Mouse (Mus musculus): ENCODE results near the gene Gm49388. TPM values are rescaled to one million over a fixed set of nuclear protein-coding genes. Genes with fewer than 3 reads are reported as not detected.

Gm49388 gene
- polyA plus RNA-seq, 1 experiment = 1.4 TPM

GRCm38 (mm10) chr7:127798591-127798990, 13.2 kb downstream of the Gm49388 start:
- no peak for TF ChIP-seq FOSL1 (IDR thresholded peaks at IDR 0.05; ENCODE audit: insufficient read depth, low read length, poor library complexity, severe bottlenecking)
- TF ChIP-seq MYOD1 (IDR thresholded peaks at IDR 0.05; ENCODE audit: control insufficient read depth, insufficient read length, low read depth) = no peak
- no peak for TF ChIP-seq CEBPB (IDR thresholded peaks at IDR 0.05; ENCODE audit: low read depth)
- no peak for TF ChIP-seq USF1 (IDR thresholded peaks at IDR 0.05; ENCODE audit: low read depth)
- no peak for TF ChIP-seq MAX (IDR thresholded peaks at IDR 0.05)
- no peak for TF ChIP-seq MYOG (IDR thresholded peaks at IDR 0.05; ENCODE audit: control insufficient read depth, extremely low read depth, insufficient read length)
- TF ChIP-seq CTCF (IDR thresholded peaks at IDR 0.05; ENCODE audit: control insufficient read depth, insufficient read depth, insufficient read length) = no peak
- peaks cover 48% of the 10 kb centered on the region for H3K36me3 ChIP-seq (ENCODE audit: control insufficient read depth, insufficient read depth)
- H3K79me2 ChIP-seq (ENCODE audit: control insufficient read depth, insufficient read depth) = no peaks in the 10 kb centered on the region
- no peak overlapping the region for H3ac ChIP-seq (ENCODE audit: control insufficient read depth, insufficient read length, low read depth)
- no peaks in the 10 kb centered on the region for H3K27me3 ChIP-seq (ENCODE audit: control insufficient read depth, insufficient read depth, insufficient read length)
- no peaks in the 10 kb centered on the region for H3K79me3 ChIP-seq (ENCODE audit: low read depth)
- no peak overlapping the region for H3K4me3 ChIP-seq (ENCODE audit: insufficient read depth, poor library complexity, severe bottlenecking)

GRCm38 (mm10) chr7:127799211-127799610, 13.8 kb downstream of the Gm49388 start:
- H3K27me3 ChIP-seq (ENCODE audit: control insufficient read depth, insufficient read depth, insufficient read length) = no peaks in the 10 kb centered on the region
- H3K79me2 ChIP-seq (ENCODE audit: control insufficient read depth, insufficient read depth) = no peaks in the 10 kb centered on the region
- no peaks in the 10 kb centered on the region for H3K79me3 ChIP-seq (ENCODE audit: low read depth)
- H3K4me3 ChIP-seq (ENCODE audit: insufficient read depth, poor library complexity, severe bottlenecking) = no peak overlapping the region
- H3K36me3 ChIP-seq (ENCODE audit: control insufficient read depth, insufficient read depth) = peaks cover 47% of the 10 kb centered on the region
- no peak overlapping the region for H3ac ChIP-seq (ENCODE audit: control insufficient read depth, insufficient read length, low read depth)
- TF ChIP-seq USF1 (IDR thresholded peaks at IDR 0.05; ENCODE audit: low read depth) (no peak), MYOG (IDR thresholded peaks at IDR 0.05; ENCODE audit: control insufficient read depth, extremely low read depth, insufficient read length) (no peak), MAX (IDR thresholded peaks at IDR 0.05) (no peak), FOSL1 (IDR thresholded peaks at IDR 0.05; ENCODE audit: insufficient read depth, low read length, poor library complexity, severe bottlenecking) (no peak), CTCF (IDR thresholded peaks at IDR 0.05; ENCODE audit: control insufficient read depth, insufficient read depth, insufficient read length) (no peak), MYOD1 (IDR thresholded peaks at IDR 0.05; ENCODE audit: control insufficient read depth, insufficient read length, low read depth) (no peak), CEBPB (IDR thresholded peaks at IDR 0.05; ENCODE audit: low read depth) (no peak)

- H3K79me3 ChIP-seq (ENCODE audit: low read depth) = no peaks in the 10 kb centered on the region
- TF ChIP-seq MAX (IDR thresholded peaks at IDR 0.05) (no peak), CTCF (IDR thresholded peaks at IDR 0.05; ENCODE audit: control insufficient read depth, insufficient read depth, insufficient read length) (no peak), CEBPB (IDR thresholded peaks at IDR 0.05; ENCODE audit: low read depth) (no peak), MYOG (IDR thresholded peaks at IDR 0.05; ENCODE audit: control insufficient read depth, extremely low read depth, insufficient read length) (no peak), USF1 (IDR thresholded peaks at IDR 0.05; ENCODE audit: low read depth) (no peak), MYOD1 (IDR thresholded peaks at IDR 0.05; ENCODE audit: control insufficient read depth, insufficient read length, low read depth) (no peak), FOSL1 (IDR thresholded peaks at IDR 0.05; ENCODE audit: insufficient read depth, low read length, poor library complexity, severe bottlenecking) (no peak)
- H3ac ChIP-seq (ENCODE audit: control insufficient read depth, insufficient read length, low read depth) = no peak overlapping the region
- no peaks in the 10 kb centered on the region for H3K79me2 ChIP-seq (ENCODE audit: control insufficient read depth, insufficient read depth)
- no peak overlapping the region for H3K4me3 ChIP-seq (ENCODE audit: insufficient read depth, poor library complexity, severe bottlenecking)
- peaks cover 44% of the 10 kb centered on the region for H3K36me3 ChIP-seq (ENCODE audit: control insufficient read depth, insufficient read depth)
- H3K27me3 ChIP-seq (ENCODE audit: control insufficient read depth, insufficient read depth, insufficient read length) = no peaks in the 10 kb centered on the region
Measured at GRCm38 (mm10) chr7:127799738-127800137, 14.3 kb downstream of the Gm49388 start.

- Histone ChIP-seq H3K79me3 (ENCODE audit: low read depth) (no peaks in the 10 kb centered on the region), H3K79me2 (ENCODE audit: control insufficient read depth, insufficient read depth) (no peaks in the 10 kb centered on the region), H3K36me3 (ENCODE audit: control insufficient read depth, insufficient read depth) (peaks cover 36% of the 10 kb centered on the region), H3K4me3 (ENCODE audit: insufficient read depth, poor library complexity, severe bottlenecking) (no peak within 1 kb of the TSS), H3ac (ENCODE audit: control insufficient read depth, insufficient read length, low read depth) (no peak within 1 kb of the TSS), H3K27me3 (ENCODE audit: control insufficient read depth, insufficient read depth, insufficient read length) (no peaks in the 10 kb centered on the region)
- TF ChIP-seq MYOD1 (IDR thresholded peaks at IDR 0.05; ENCODE audit: control insufficient read depth, insufficient read length, low read depth) (no peak), CTCF (IDR thresholded peaks at IDR 0.05; ENCODE audit: control insufficient read depth, insufficient read depth, insufficient read length) (peak; percentile 44), MYOG (IDR thresholded peaks at IDR 0.05; ENCODE audit: control insufficient read depth, extremely low read depth, insufficient read length) (no peak)
Measured at GRCm38 (mm10) chr7:127800435-127801009, 15.1 kb downstream of the Gm49388 start, which contains the start of gene Hsd3b7. Gene Hsd3b7, plus strand, starts transcription at chr7:127800604.

- no peaks in the 10 kb centered on the region for H3K79me2 ChIP-seq (ENCODE audit: control insufficient read depth, insufficient read depth)
- no peak overlapping the region for H3ac ChIP-seq (ENCODE audit: control insufficient read depth, insufficient read length, low read depth)
- peaks cover 33% of the 10 kb centered on the region for H3K36me3 ChIP-seq (ENCODE audit: control insufficient read depth, insufficient read depth)
- TF ChIP-seq CTCF (IDR thresholded peaks at IDR 0.05; ENCODE audit: control insufficient read depth, insufficient read depth, insufficient read length) = no peak
- TF ChIP-seq MYOD1 (IDR thresholded peaks at IDR 0.05; ENCODE audit: control insufficient read depth, insufficient read length, low read depth) = peak; percentile 25
- no peaks in the 10 kb centered on the region for H3K79me3 ChIP-seq (ENCODE audit: low read depth)
- H3K4me3 ChIP-seq (ENCODE audit: insufficient read depth, poor library complexity, severe bottlenecking) = no peak overlapping the region
- no peaks in the 10 kb centered on the region for H3K27me3 ChIP-seq (ENCODE audit: control insufficient read depth, insufficient read depth, insufficient read length)
Measured at GRCm38 (mm10) chr7:127801010-127801621, 15.7 kb downstream of the Gm49388 start.

GRCm38 (mm10) chr7:127802313-127802712, 16.9 kb downstream of the Gm49388 start:
- no peak overlapping the region for H3K4me3 ChIP-seq (ENCODE audit: insufficient read depth, poor library complexity, severe bottlenecking)
- H3K79me3 ChIP-seq (ENCODE audit: low read depth) = no peaks in the 10 kb centered on the region
- H3K79me2 ChIP-seq (ENCODE audit: control insufficient read depth, insufficient read depth) = no peaks in the 10 kb centered on the region
- no peaks in the 10 kb centered on the region for H3K27me3 ChIP-seq (ENCODE audit: control insufficient read depth, insufficient read depth, insufficient read length)
- H3K36me3 ChIP-seq (ENCODE audit: control insufficient read depth, insufficient read depth) = peaks cover 23% of the 10 kb centered on the region
- no peak for TF ChIP-seq MAX (IDR thresholded peaks at IDR 0.05)
- TF ChIP-seq MYOD1 (IDR thresholded peaks at IDR 0.05; ENCODE audit: control insufficient read depth, insufficient read length, low read depth) = no peak
- no peak for TF ChIP-seq USF1 (IDR thresholded peaks at IDR 0.05; ENCODE audit: low read depth)
- no peak for TF ChIP-seq CEBPB (IDR thresholded peaks at IDR 0.05; ENCODE audit: low read depth)
- no peak for TF ChIP-seq MYOG (IDR thresholded peaks at IDR 0.05; ENCODE audit: control insufficient read depth, extremely low read depth, insufficient read length)
- H3ac ChIP-seq (ENCODE audit: control insufficient read depth, insufficient read length, low read depth) = no peak overlapping the region

All from C2C12 (cell line).